13 mouse cellular contexts compared by ENCODE assay signal in genomic region chr12:32795765-32796471, GRCm38 (mm10). TPM values are rescaled to one million over a fixed set of nuclear protein-coding genes. Genes with fewer than 3 reads are reported as not detected.
DNase-seq lines count a peak whose midpoint lies in the region; ATAC-seq and TF ChIP-seq lines count a peak whose summit lies in the region.
"Had no signal": no experiment of that assay in that cellular context is flagged by ENCODE, and none has a peak within 500 bp of the region (broad histone marks: within the 10 kb centered on the region; RNA-seq: fewer than 3 reads in every experiment).

No protein-coding gene starts in this region.

- peak overlapping the region; percentile 42 for H3K4me3 ChIP-seq in bone marrow macrophage, adult 2 months (ENCODE audit: insufficient read depth, low read length)
- H3K4me3 ChIP-seq: forebrain, embryonic 15.5 days had no signal

- H3K4me1 ChIP-seq in bone marrow macrophage, adult 2 months (ENCODE audit: control insufficient read depth, insufficient read depth, low read length) = 0 out of 2 replicates have a peak, but pooled peaks cover 6% of the 10 kb centered on the region
- H3K4me1 ChIP-seq: forebrain, embryonic 15.5 days had no signal

- TF ChIP-seq CTCF in bone marrow macrophage, adult 2 months (IDR thresholded peaks at IDR 0.05; ENCODE audit: low read depth, low read length) = no peak

- H3K27ac ChIP-seq in bone marrow macrophage, adult 2 months (ENCODE audit: insufficient read depth, low read depth, low read length) = peak overlapping the region; percentile 36
- H3K27ac ChIP-seq: forebrain, embryonic 15.5 days; hindbrain, postnatal 0 days had no signal

- DNase-seq in lung, postnatal 25 days (ENCODE audit: low spot score) = peak; percentile 26
- DNase-seq in lung, postnatal 4 days = no peak
- no peak for DNase-seq in embryo, embryonic 10.5 days (ENCODE audit: low spot score)
- no peak for DNase-seq in cerebellum, adult 9-11 months
- no peak for DNase-seq in ovary, postnatal 14 days (ENCODE audit: low spot score)
- DNase-seq: cerebellum, postnatal 25 days; gastrocnemius, postnatal 14 days; kidney, postnatal 25 days; left cerebral cortex, postnatal 4 days had no signal

- peak; percentile 93 for ATAC-seq in megakaryocyte, adult 5-6 weeks (ENCODE audit: poor library complexity, severe bottlenecking)
- ATAC-seq: forebrain, embryonic 15.5 days; hindbrain, postnatal 0 days had no signal

- no peak for TF ChIP-seq POLR2A in bone marrow macrophage, adult 2 months (IDR thresholded peaks at IDR 0.05; ENCODE audit: borderline replicate concordance, low read depth, low read length)

RNA-seq across cellular contexts. Expression of gene Nampt, which starts 23.4 kb away (rescaled TPM):
- 97.2 and 112 TPM in 2 replicates for polyA plus RNA-seq in bone marrow macrophage, adult 2 months (2012; ENCODE audit: insufficient read depth, insufficient read length, missing spikeins)
- total RNA-seq in megakaryocyte, adult 5-6 weeks (2015) = 45.6 and 60.0 TPM in 2 replicates
- 46.5 and 57.5 TPM in 2 replicates for total RNA-seq in megakaryocyte, adult 5-6 weeks (2017)
